ENCODE assay signal across 17 mouse cellular contexts in the genomic region with DNA sequence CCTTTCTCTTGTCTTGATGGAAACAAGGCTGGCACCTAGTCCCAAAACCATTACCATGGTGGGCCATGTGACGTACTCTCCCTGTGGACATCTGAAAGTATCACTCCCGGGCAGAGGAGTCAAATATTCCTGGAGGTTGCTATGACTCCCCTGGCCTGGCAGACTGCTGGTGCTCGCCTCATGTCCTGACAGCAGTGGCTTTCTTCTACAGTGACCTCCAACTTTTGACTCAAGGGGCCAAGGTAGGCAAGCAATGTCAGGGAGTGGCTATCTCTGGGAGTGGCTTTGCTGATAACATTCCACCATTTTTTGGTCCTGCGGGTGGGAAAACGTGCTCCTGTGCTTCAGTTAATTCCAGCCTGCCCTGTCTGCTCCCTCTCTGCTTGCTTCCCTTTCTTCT.
"Had no signal": no experiment of that assay in that cellular context is flagged by ENCODE, and none has a peak within 500 bp of the region (broad histone marks: within the 10 kb centered on the region; RNA-seq: fewer than 3 reads in every experiment).

No protein-coding gene starts in this region.

- H3K4me3 ChIP-seq: layer of hippocampus, adult 2 months; left cerebral cortex, adult 2 months; limb, embryonic 15.5 days; liver, embryonic 12.5 days; midbrain, embryonic 10.5 days; midbrain, embryonic 15.5 days; neural tube, embryonic 13.5 days; stomach, embryonic 15.5 days had no signal

- H3K9me3 ChIP-seq: limb, embryonic 15.5 days; liver, embryonic 12.5 days; midbrain, embryonic 10.5 days; midbrain, embryonic 15.5 days; neural tube, embryonic 13.5 days; stomach, embryonic 15.5 days had no signal

- H3K9ac ChIP-seq: limb, embryonic 15.5 days; liver, embryonic 12.5 days; lung, embryonic 14.5 days; midbrain, embryonic 15.5 days; neural tube, embryonic 13.5 days; stomach, embryonic 15.5 days had no signal

- H3K4me1 ChIP-seq: liver, embryonic 12.5 days had no signal

- ATAC-seq: liver, embryonic 12.5 days; midbrain, embryonic 15.5 days had no signal

- H3K27ac ChIP-seq: layer of hippocampus, adult 2 months; left cerebral cortex, adult 2 months; limb, embryonic 15.5 days; liver, embryonic 12.5 days; midbrain, embryonic 15.5 days; neural tube, embryonic 13.5 days; stomach, embryonic 15.5 days had no signal

- H3K27me3 ChIP-seq: limb, embryonic 15.5 days; liver, embryonic 12.5 days; midbrain, embryonic 15.5 days; neural tube, embryonic 13.5 days; stomach, embryonic 15.5 days had no signal

- H3K36me3 ChIP-seq: limb, embryonic 15.5 days; liver, embryonic 12.5 days; midbrain, embryonic 10.5 days; midbrain, embryonic 15.5 days; neural tube, embryonic 13.5 days; stomach, embryonic 15.5 days had no signal

- DNase-seq: kidney, adult 9 months; kidney, postnatal 10 days; kidney, postnatal 4 days; lung, embryonic 14.5 days; lung, postnatal 10 days; lung, postnatal 4 days; right cerebral cortex, postnatal 4 days; spleen, adult 18-20 months; thymus, postnatal 4 days had no signal

- H3K4me2 ChIP-seq: limb, embryonic 15.5 days; liver, embryonic 12.5 days; lung, embryonic 14.5 days; midbrain, embryonic 15.5 days; neural tube, embryonic 13.5 days; stomach, embryonic 15.5 days had no signal
